Mouse (Mus musculus) heart, postnatal 4 days (tissue): ENCODE results near the gene Upk1a. TPM values are rescaled to one million over a fixed set of nuclear protein-coding genes. Genes with fewer than 3 reads are reported as not detected.

Source experiments
- DNase-seq: peaks from one replicate; pipeline ENCODE4 v3.0.0; 2021
- microRNA-seq, 2 experiments: library from miRNA; unstranded; fragments of <30 nt; microRNA quantifications; one replicate each; pipeline ENCODE4 v1.2.0; 2021 to 2022
- total RNA-seq, 2 experiments: library from RNA; stranded (reverse); gene quantifications; 2 replicates each; pipeline ENCODE4 v1.2.3; 2021

Upk1a gene
- total RNA-seq, 2 experiments from 2014 or later, result 0.62 to 0.86 TPM

GRCm38 (mm10) chr7:30572389-30572788, 40.3 kb downstream of the Upk1a start:
- no peak for DNase-seq

- DNase-seq, result no peak
Observed at GRCm38 (mm10) chr7:30567555-30567954, 45.1 kb downstream of the Upk1a start.

GRCm38 (mm10) chr7:30566033-30566432, 46.6 kb downstream of the Upk1a start:
- no peak for DNase-seq

- no peak for DNase-seq
Observed at GRCm38 (mm10) chr7:30564970-30565571, 47.6 kb downstream of the Upk1a start, which contains the start of gene Igflr1. Gene Igflr1 (plus strand): TSS chr7:30565427.

- no peak for DNase-seq
Observed at GRCm38 (mm10) chr7:30563906-30564280, 48.8 kb downstream of the Upk1a start.

GRCm38 (mm10) chr7:30563117-30563905, 49.3 kb downstream of the Upk1a start, which contains the start of the genes U2af1l4, Gm49396 and Psenen:
Gene U2af1l4 (plus strand): TSS chr7:30563301.
Gene Gm49396 (plus strand): TSS chr7:30563344.
Gene Psenen (minus strand): TSS chr7:30563627.
- peak; percentile 97 for DNase-seq

GRCm38 (mm10) chr7:30562526-30563116, 50.0 kb downstream of the Upk1a start:
- DNase-seq, result no peak

GRCm38 (mm10) chr7:30560296-30560695, 52.4 kb downstream of the Upk1a start:
- no peak for DNase-seq

- peak; percentile 96 for DNase-seq
Observed at GRCm38 (mm10) chr7:30559443-30559954, 53.1 kb downstream of the Upk1a start, which contains the start of gene Lin37. Gene Lin37 (minus strand): TSS chr7:30559838.

- DNase-seq, result no peak
Observed at GRCm38 (mm10) chr7:30558656-30559442, 53.8 kb downstream of the Upk1a start.

- DNase-seq, result no peak
Observed at GRCm38 (mm10) chr7:30557901-30558514, 54.6 kb downstream of the Upk1a start.

GRCm38 (mm10) chr7:30556894-30557536, 55.6 kb downstream of the Upk1a start:
- peak; percentile 29 for DNase-seq

- DNase-seq, result peak; percentile 7
Observed at GRCm38 (mm10) chr7:30553810-30554584, 58.6 kb downstream of the Upk1a start.

Small RNA genes lying within 50 kb of the gene (microRNA-seq; reads per million reads assigned to microRNA genes)
- 0 to 0.20 reads per million in 2 experiments for gene Mir3569

Other genes with a start within 250 kb of the Upk1a start
- gene Tyrobp, start 199.1 kb downstream of the Upk1a start, total RNA-seq, result 10 to 100 TPM; 11.1 to 13.5 TPM
- gene Hcst, start 193.0 kb downstream of the Upk1a start, total RNA-seq, result under 1 TPM in 1 of 2 experiments, not detected in 1; 0.88 TPM
- 1 to 10 TPM in 1 of 2 experiments, under 1 TPM in 1; 0.43 to 1.3 TPM for gene Nfkbid, start 191.1 kb downstream of the Upk1a start, total RNA-seq
- gene Aplp1, start 167.3 kb downstream of the Upk1a start, total RNA-seq, result 1 to 10 TPM; 6.0 to 7.4 TPM
- under 1 TPM in 1 of 2 experiments, not detected in 1; 0.34 TPM for gene Kirrel2, start 155.2 kb downstream of the Upk1a start, total RNA-seq
- gene Nphs1, start 154.5 kb downstream of the Upk1a start, total RNA-seq, result not detected
- gene Prodh2, start 119.2 kb downstream of the Upk1a start, total RNA-seq, result not detected
- 10 to 100 TPM in 1 of 2 experiments, 1 to 10 TPM in 1; 7.3 to 12.8 TPM for gene Arhgap33, start 77.8 kb downstream of the Upk1a start, total RNA-seq
- 100 to 1,000 TPM; 279 to 308 TPM for gene Hspb6, start 60.7 kb downstream of the Upk1a start, total RNA-seq
- 1 to 10 TPM; 5.2 to 7.8 TPM for gene Proser3, start 60.5 kb downstream of the Upk1a start, total RNA-seq
- 10 to 100 TPM; 14.8 to 17.1 TPM for gene Lin37, start 53.0 kb downstream of the Upk1a start, total RNA-seq
- 10 to 100 TPM; 70.5 to 72.7 TPM for gene U2af1l4, start 49.5 kb downstream of the Upk1a start, total RNA-seq
- 1 to 10 TPM; 2.1 to 3.1 TPM for gene Gm49396, start 49.5 kb downstream of the Upk1a start, total RNA-seq
- gene Psenen, start 49.2 kb downstream of the Upk1a start, total RNA-seq, result 10 to 100 TPM; 80.0 to 83.8 TPM
- gene Igflr1, start 47.4 kb downstream of the Upk1a start, total RNA-seq, result 1 to 10 TPM; 1.1 to 1.2 TPM
- 10 to 100 TPM; 29.5 to 35.8 TPM for gene Kmt2b, start 24.1 kb downstream of the Upk1a start, total RNA-seq
- gene Zbtb32, start 13.9 kb downstream of the Upk1a start, total RNA-seq, result not detected
- 1,000 to 10,000 TPM; 2,883 to 3,014 TPM for gene Cox6b1, start 13.3 kb upstream of the Upk1a start, total RNA-seq
- not detected for gene Etv2, start 23.0 kb upstream of the Upk1a start, total RNA-seq
- gene Rbm42, start 37.5 kb upstream of the Upk1a start, total RNA-seq, result 10 to 100 TPM; 58.8 to 62.2 TPM
- 10 to 100 TPM; 13.1 to 16.6 TPM for gene Haus5, start 52.1 kb upstream of the Upk1a start, total RNA-seq
- gene Pmis2, start 58.8 kb upstream of the Upk1a start, total RNA-seq, result not detected
- gene 2200002J24Rik, start 86.1 kb upstream of the Upk1a start, total RNA-seq, result not detected
- gene Atp4a, start 99.4 kb upstream of the Upk1a start, total RNA-seq, result under 1 TPM; 0.14 to 0.74 TPM
- 100 to 1,000 TPM; 208 to 221 TPM for gene Tmem147, start 116.7 kb upstream of the Upk1a start, total RNA-seq
- gene Gapdhs, start 130.8 kb upstream of the Upk1a start, total RNA-seq, result not detected
- 1 to 10 TPM; 4.8 to 5.1 TPM for gene Sbsn, start 138.6 kb upstream of the Upk1a start, total RNA-seq
- 1 to 10 TPM; 4.6 to 5.7 TPM for gene Dmkn, start 150.9 kb upstream of the Upk1a start, total RNA-seq
- gene Krtdap, start 175.0 kb upstream of the Upk1a start, total RNA-seq, result not detected
- not detected for gene Ffar2, start 210.9 kb upstream of the Upk1a start, total RNA-seq
- not detected for gene Ffar3, start 243.3 kb upstream of the Upk1a start, total RNA-seq
- not detected for gene Ffar1, start 248.7 kb upstream of the Upk1a start, total RNA-seq